Comparison of ENCODE assay signal across 8 mouse cellular contexts in genomic region chr7:72239782-72240493, GRCm38 (mm10).
A peak's percentile ranks its signal among the peaks of the same experiment; 100 is the strongest.
DNase-seq lines count a peak whose midpoint lies in the region; ATAC-seq and TF ChIP-seq lines count a peak whose summit lies in the region.

No protein-coding gene starts in this region.

- no peak overlapping the region for H3K27ac ChIP-seq in thymus, adult 2 months (ENCODE audit: control insufficient read depth, insufficient read depth, low read length)
- H3K27ac ChIP-seq in kidney, adult 2 months (ENCODE audit: insufficient read depth, low read depth, low read length), result no peak overlapping the region
- no peak overlapping the region for H3K27ac ChIP-seq in lung, embryonic 15.5 days
- no peak overlapping the region for H3K27ac ChIP-seq in stomach, postnatal 0 days (replicated peaks)

- DNase-seq in cerebellum, postnatal 10 days, result peak; percentile 58 to 71
- DNase-seq in cerebellum, adult 11-12 months, result no peak
- peak; percentile 59 for DNase-seq in thymus, adult 2 months
- no peak for DNase-seq in thymus, adult 18-20 months
- DNase-seq in fibroblast of lung, adult 2 months (ENCODE audit: low read depth), result peak; percentile 8
- DNase-seq in kidney, adult 2 months, result peak; percentile 61
- DNase-seq in stomach, postnatal 0 days (ENCODE audit: low spot score), result peak; percentile 18

- no peak for TF ChIP-seq CTCF in thymus, adult 2 months (IDR thresholded peaks at IDR 0.05; ENCODE audit: borderline replicate concordance, control insufficient read depth, extremely low read depth, insufficient read depth, low read length, poor library complexity)
- TF ChIP-seq CTCF in kidney, adult 2 months (conservative IDR thresholded peaks at IDR 0.05; ENCODE audit: insufficient read depth, insufficient read length, low read depth, low read length), result peak; percentile 52
- TF ChIP-seq CTCF in stomach, postnatal 0 days (IDR thresholded peaks at IDR 0.05; ENCODE audit: low read depth), result peak; percentile 95

- H3K36me3 ChIP-seq in thymus, adult 2 months (ENCODE audit: control insufficient read depth, insufficient read depth, low read length), result no peaks in the 10 kb centered on the region
- no peaks in the 10 kb centered on the region for H3K36me3 ChIP-seq in kidney, adult 2 months (ENCODE audit: control insufficient read depth, insufficient read depth, low read length)
- H3K36me3 ChIP-seq in lung, embryonic 15.5 days, result no peaks in the 10 kb centered on the region
- H3K36me3 ChIP-seq in stomach, postnatal 0 days (ENCODE audit: control insufficient read depth, insufficient read depth, low read length), result no peaks in the 10 kb centered on the region

- no peaks in the 10 kb centered on the region for H3K27me3 ChIP-seq in thymus, adult 2 months (ENCODE audit: control insufficient read depth, insufficient read depth, low read length)
- no peaks in the 10 kb centered on the region for H3K27me3 ChIP-seq in kidney, adult 2 months (replicated peaks; ENCODE audit: control insufficient read depth, insufficient read depth, low read length)
- no peaks in the 10 kb centered on the region for H3K27me3 ChIP-seq in lung, embryonic 15.5 days
- H3K27me3 ChIP-seq in stomach, postnatal 0 days (ENCODE audit: control insufficient read depth, insufficient read depth, low read length), result no peaks in the 10 kb centered on the region

- peak; percentile 31; the same call in 1 of the 2 replicates for ATAC-seq in lung, embryonic 15.5 days (ENCODE audit: borderline replicate concordance, extremely low read depth, low FRiP score, low TSS enrichment)
- no peak for ATAC-seq in stomach, postnatal 0 days (ENCODE audit: low FRiP score, low TSS enrichment)

- TF ChIP-seq EP300 in stomach, postnatal 0 days (optimal IDR thresholded peaks at IDR 0.05), result no peak

- no peaks in the 10 kb centered on the region for H3K9me3 ChIP-seq in lung, embryonic 15.5 days
- no peaks in the 10 kb centered on the region for H3K9me3 ChIP-seq in stomach, postnatal 0 days (ENCODE audit: control insufficient read depth, low read length)

- H3K9ac ChIP-seq in lung, embryonic 15.5 days, result no peak overlapping the region
- no peak overlapping the region for H3K9ac ChIP-seq in stomach, postnatal 0 days (ENCODE audit: low read length)

- no peak overlapping the region for H3K4me2 ChIP-seq in lung, embryonic 15.5 days
- H3K4me2 ChIP-seq in stomach, postnatal 0 days (replicated peaks; ENCODE audit: low read depth), result no peak overlapping the region

- H3K4me1 ChIP-seq in thymus, adult 2 months (replicated peaks; ENCODE audit: control insufficient read depth, insufficient read depth, low read length), result no peaks in the 10 kb centered on the region
- H3K4me1 ChIP-seq in kidney, adult 2 months (ENCODE audit: control insufficient read depth, insufficient read depth, low read length), result no peaks in the 10 kb centered on the region
- no peaks in the 10 kb centered on the region for H3K4me1 ChIP-seq in lung, embryonic 15.5 days
- H3K4me1 ChIP-seq in stomach, postnatal 0 days (replicated peaks; ENCODE audit: control insufficient read depth, insufficient read depth), result no peaks in the 10 kb centered on the region

- no peak overlapping the region for H3K4me3 ChIP-seq in thymus, adult 2 months (ENCODE audit: control insufficient read depth, insufficient read depth, low read length)
- H3K4me3 ChIP-seq in kidney, adult 2 months (ENCODE audit: insufficient read depth, low read depth, low read length), result no peak overlapping the region
- no peak overlapping the region for H3K4me3 ChIP-seq in lung, embryonic 15.5 days
- no peak overlapping the region for H3K4me3 ChIP-seq in stomach, postnatal 0 days (ENCODE audit: low read depth, low read length)

- WGBS in thymus, adult 2 months, result 30% methylated on average over 3 of the region's 3 CpGs
- 30% methylated on average over 3 of the region's 3 CpGs for WGBS in kidney, adult 2 months
- WGBS in lung, embryonic 15.5 days, result 24% methylated on average over 3 of the region's 3 CpGs
- WGBS in stomach, postnatal 0 days, result 30% methylated on average over 3 of the region's 3 CpGs

- no peak for TF ChIP-seq POLR2A in thymus, adult 2 months (IDR thresholded peaks at IDR 0.05; ENCODE audit: control insufficient read depth, extremely low read depth, insufficient read depth, low read length, poor library complexity)
- TF ChIP-seq POLR2A in kidney, adult 2 months (IDR thresholded peaks at IDR 0.05; ENCODE audit: low read depth, low read length), result no peak

Comparison
In these comparisons a context has a peak if more than half of its experiments do, and no peak if none do; other contexts are left out.
1. DNase-seq: peak in cerebellum, postnatal 10 days (2 of 2), thymus, adult 2 months (single experiment), fibroblast of lung, adult 2 months (single experiment), kidney, adult 2 months (single experiment) and stomach, postnatal 0 days (single experiment); none in cerebellum, adult 11-12 months (single experiment) and thymus, adult 18-20 months (0 of 2).